Mouse (Mus musculus) hindbrain, embryonic 16.5 days (tissue): ENCODE measurements at regions not wholly inside any gene's neighbourhood (a gene's known extent, or its start where the extent isn't known, plus 50 kb on each side); places are given as distances from the start of the nearest gene placed in this dataset.

Experiments
- ATAC-seq: fragments of 200-750 bp; cut with Nextera tagmentation; 2 replicates; pipeline ENCODE4 v1.8.0; 2017; ENCODE audit warnings: moderate TSS enrichment, moderate library complexity
- H3K27ac ChIP-seq: fragments of 300-500 bp; sonication (generic); 2 replicates; pipeline ENCODE4 v1.5.1; 2014; ENCODE audit warnings: low read depth, mild to moderate bottlenecking, control low read depth, low read length, moderate library complexity
- H3K27me3 ChIP-seq: fragments of 300-500 bp; sonication (generic); replicated peaks from 2 replicates; pipeline ENCODE4 v1.6.1; 2014; ENCODE audit warnings: low read length; ENCODE audit not compliant: control insufficient read depth, insufficient read depth
- H3K36me3 ChIP-seq: fragments of 300-500 bp; sonication (generic); 2 replicates; pipeline ENCODE4 v1.6.1; 2014; ENCODE audit warnings: mild to moderate bottlenecking, low read length, moderate library complexity, mixed read lengths; ENCODE audit not compliant: control insufficient read depth, insufficient read depth
- H3K4me1 ChIP-seq: fragments of 300-500 bp; sonication (generic); 2 replicates; pipeline ENCODE4 v1.6.1; 2014; ENCODE audit warnings: low read depth, low read length; ENCODE audit not compliant: control insufficient read depth, insufficient read depth
- H3K4me2 ChIP-seq: fragments of 300-500 bp; sonication (generic); 2 replicates; pipeline ENCODE4 v1.6.1; 2014; ENCODE audit warnings: mild to moderate bottlenecking, low read length, control low read depth, moderate library complexity
- H3K4me3 ChIP-seq: fragments of 300-500 bp; sonication (generic); 2 replicates; pipeline ENCODE4 v1.5.1; 2014; ENCODE audit warnings: mild to moderate bottlenecking, low read length, control low read depth, moderate library complexity
- H3K9ac ChIP-seq: fragments of 300-500 bp; sonication (generic); 2 replicates; pipeline ENCODE4 v1.6.1; 2014; ENCODE audit warnings: low read depth, mild to moderate bottlenecking, control low read depth, low read length, moderate library complexity
- H3K9me3 ChIP-seq: fragments of 300-500 bp; sonication (generic); 2 replicates; pipeline ENCODE4 v1.6.1; 2014; ENCODE audit warnings: mild to moderate bottlenecking, low read length, moderate library complexity; ENCODE audit not compliant: control insufficient read depth
- WGBS: fragments of 180-500 bp; shearing (Covaris S2); extraction: QIAGEN DNeasy Blood & Tissue Kit; methylation state at CpG from one replicate; pipeline ENCODE4 v1.1.7; 2014; 5-methylcytosine and 5-hydroxymethylcytosine counted together

DNA sequence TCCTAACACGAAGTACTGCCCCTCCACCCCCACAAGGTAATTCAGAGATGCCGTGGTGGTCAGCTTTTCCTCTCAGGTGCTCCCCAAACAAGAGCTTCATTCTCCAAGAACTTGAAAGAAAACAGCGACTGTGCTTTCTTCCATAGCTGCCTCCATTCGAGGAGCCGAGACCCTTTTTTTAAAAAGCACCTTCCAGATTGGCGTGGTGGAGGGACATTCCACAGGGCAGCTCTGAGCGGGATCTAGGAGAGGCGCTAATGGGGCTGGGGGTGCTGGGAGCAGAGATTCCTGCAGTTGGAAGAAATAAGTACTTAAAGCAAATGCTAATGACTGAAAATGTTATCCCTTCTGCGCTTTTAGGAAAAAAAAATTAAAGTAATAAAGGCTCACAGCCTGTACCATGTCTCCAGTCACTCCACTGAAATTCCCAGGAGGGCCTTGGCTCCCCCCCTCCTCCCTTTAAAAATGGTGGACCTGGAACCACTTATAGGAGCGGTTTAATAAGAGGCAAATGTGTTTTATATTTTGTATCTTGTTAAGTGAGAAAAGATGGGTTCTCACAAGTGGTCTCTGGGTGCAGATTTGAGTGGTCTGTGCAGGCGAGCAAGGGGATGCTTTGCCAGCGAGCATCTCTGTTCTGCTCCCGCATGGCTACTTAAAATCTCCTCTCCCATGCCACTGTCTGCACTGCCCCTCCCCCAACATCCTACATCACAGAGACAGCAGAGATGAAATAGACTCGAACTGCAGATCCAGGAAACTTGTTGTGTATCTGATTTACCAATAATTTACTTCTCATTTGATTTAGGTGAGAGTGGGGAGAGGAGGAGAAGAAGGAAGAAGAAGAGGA is 77.4 kb upstream of the Zfhx3 start:
- Histone ChIP-seq H3K4me3 (no peak overlapping the region), H3K4me2 (no peak overlapping the region), H3K4me1 (no peaks in the 10 kb centered on the region; the same call in 1 of the 2 replicates), H3K27ac (no peak overlapping the region), H3K27me3 (no peaks in the 10 kb centered on the region), H3K9me3 (no peaks in the 10 kb centered on the region), H3K9ac (no peak overlapping the region), H3K36me3 (no peaks in the 10 kb centered on the region)
- ATAC-seq: no peak
- 69% methylated on average over 14 of the region's 14 CpGs for WGBS

- no peak overlapping the region for H3K4me2 ChIP-seq
- no peak for ATAC-seq
- WGBS: 74% methylated on average over 4 of the region's 4 CpGs
These were observed 76.7 kb upstream of the Zfhx3 start for GRCm38 (mm10) chr8:107865744-107866143.

GRCm38 (mm10) chr8:107871718-107872117 is 70.7 kb upstream of the Zfhx3 start:
- Histone ChIP-seq H3K9me3 (no peaks in the 10 kb centered on the region; the same call in 1 of the 2 replicates), H3K4me3 (peak overlapping the region; percentile 22), H3K36me3 (no peaks in the 10 kb centered on the region), H3K27me3 (no peaks in the 10 kb centered on the region), H3K9ac (peak overlapping the region; percentile 45), H3K4me2 (peak overlapping the region; percentile 52), H3K4me1 (no peaks in the 10 kb centered on the region), H3K27ac (no peak overlapping the region)
- no peak for ATAC-seq
- WGBS: 45% methylated on average over 15 of the region's 15 CpGs

More at GRCm38 (mm10) chr8:107865744-107866143, 76.7 kb upstream of the Zfhx3 start:
- Histone ChIP-seq H3K4me1 (no peaks in the 10 kb centered on the region), H3K27ac (no peak overlapping the region), H3K27me3 (no peaks in the 10 kb centered on the region), H3K4me3 (no peak overlapping the region), H3K36me3 (no peaks in the 10 kb centered on the region), H3K9ac (no peak overlapping the region), H3K9me3 (no peaks in the 10 kb centered on the region)

GRCm38 (mm10) chr8:107872121-107872520 is 70.3 kb upstream of the Zfhx3 start:
- Histone ChIP-seq H3K4me3 (peak overlapping the region; percentile 22), H3K36me3 (no peaks in the 10 kb centered on the region), H3K9ac (peak overlapping the region; percentile 45), H3K9me3 (no peaks in the 10 kb centered on the region; the same call in 1 of the 2 replicates), H3K4me1 (no peaks in the 10 kb centered on the region), H3K4me2 (peak overlapping the region; percentile 52), H3K27ac (no peak overlapping the region), H3K27me3 (no peaks in the 10 kb centered on the region)
- 41% methylated on average over 11 of the region's 11 CpGs for WGBS
- ATAC-seq: no peak

- no peaks in the 10 kb centered on the region for H3K4me1 ChIP-seq
- no peak overlapping the region for H3K4me2 ChIP-seq
- H3K27me3 ChIP-seq: no peaks in the 10 kb centered on the region; the same call in none of the 2 replicates
- H3K9ac ChIP-seq: no peak overlapping the region
- no peak overlapping the region for H3K27ac ChIP-seq
- H3K9me3 ChIP-seq: no peaks in the 10 kb centered on the region; the same call in 1 of the 2 replicates
- H3K4me3 ChIP-seq: no peak overlapping the region
- ATAC-seq: no peak
- WGBS: 21% methylated on average over 2 of the region's 2 CpGs
- H3K36me3 ChIP-seq: no peaks in the 10 kb centered on the region
These were observed 66.0 kb upstream of the Zfhx3 start for GRCm38 (mm10) chr8:107876455-107876854.

DNA sequence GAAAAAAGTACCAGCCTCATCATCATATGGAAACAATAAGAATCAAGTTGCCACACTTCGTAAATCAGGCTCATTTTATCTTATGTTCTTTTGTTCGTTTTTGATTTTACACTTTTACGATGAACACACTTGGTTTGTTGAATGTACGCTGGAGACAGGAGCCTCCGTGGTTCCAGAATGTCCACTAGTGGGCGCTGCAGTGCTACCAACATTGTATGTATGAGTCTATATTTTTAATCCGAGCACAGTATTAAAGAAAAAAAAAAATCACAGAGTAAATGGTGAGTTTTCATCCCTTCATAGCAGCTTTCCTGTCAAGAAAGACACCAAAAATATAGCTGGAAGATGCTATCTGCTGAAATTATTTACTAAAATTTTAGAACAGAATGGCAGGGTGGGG is 60.6 kb upstream of the Zfhx3 start:
- no peaks in the 10 kb centered on the region for H3K36me3 ChIP-seq
- no peak overlapping the region for H3K9ac ChIP-seq
- peaks cover 2% of the 10 kb centered on the region for H3K27me3 ChIP-seq
- 16% methylated on average over 7 of the region's 7 CpGs for WGBS
- H3K9me3 ChIP-seq: no peaks in the 10 kb centered on the region
- no peak overlapping the region for H3K27ac ChIP-seq
- H3K4me2 ChIP-seq: no peak overlapping the region
- H3K4me1 ChIP-seq: no peaks in the 10 kb centered on the region
- H3K4me3 ChIP-seq: no peak overlapping the region
- ATAC-seq: no peak

GRCm38 (mm10) chr8:107885547-107885946 is 56.9 kb upstream of the Zfhx3 start:
- Histone ChIP-seq H3K9ac (no peak overlapping the region), H3K27ac (no peak overlapping the region), H3K4me1 (no peaks in the 10 kb centered on the region), H3K27me3 (peaks cover 2% of the 10 kb centered on the region; the same call in 1 of the 2 replicates), H3K36me3 (no peaks in the 10 kb centered on the region), H3K4me2 (no peak overlapping the region), H3K4me3 (no peak overlapping the region), H3K9me3 (no peaks in the 10 kb centered on the region)
- WGBS: 61% methylated on average over 7 of the region's 7 CpGs
- ATAC-seq: no peak

DNA sequence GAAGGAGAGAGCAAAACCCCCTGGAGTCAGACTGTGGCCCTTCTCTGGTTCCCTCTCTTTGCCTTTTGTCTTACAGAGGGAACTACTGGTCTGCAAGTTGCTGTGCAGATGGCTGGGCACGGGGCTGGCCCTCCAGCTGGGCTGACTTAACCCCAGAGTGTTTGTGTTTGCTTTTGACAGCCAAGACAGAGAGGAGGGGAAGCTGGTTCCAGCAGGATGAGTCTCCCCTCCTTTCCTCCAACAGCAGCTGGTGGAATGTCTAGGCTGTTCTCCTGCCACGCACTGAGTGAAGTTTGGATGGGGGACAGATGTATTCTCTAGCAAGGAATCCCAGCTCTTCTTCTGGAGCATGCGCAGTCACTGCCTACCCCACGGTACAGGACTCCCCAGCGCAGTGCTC is 56.5 kb upstream of the Zfhx3 start:
- no peaks in the 10 kb centered on the region for H3K9me3 ChIP-seq
- no peaks in the 10 kb centered on the region for H3K4me1 ChIP-seq
- H3K36me3 ChIP-seq: no peaks in the 10 kb centered on the region
- no peak overlapping the region for H3K9ac ChIP-seq
- no peak overlapping the region for H3K27ac ChIP-seq
- H3K4me2 ChIP-seq: no peak overlapping the region
- WGBS: 57% methylated on average over 5 of the region's 5 CpGs
- H3K4me3 ChIP-seq: no peak overlapping the region
- peaks cover 2% of the 10 kb centered on the region; the same call in 1 of the 2 replicates for H3K27me3 ChIP-seq
- ATAC-seq: no peak

DNA sequence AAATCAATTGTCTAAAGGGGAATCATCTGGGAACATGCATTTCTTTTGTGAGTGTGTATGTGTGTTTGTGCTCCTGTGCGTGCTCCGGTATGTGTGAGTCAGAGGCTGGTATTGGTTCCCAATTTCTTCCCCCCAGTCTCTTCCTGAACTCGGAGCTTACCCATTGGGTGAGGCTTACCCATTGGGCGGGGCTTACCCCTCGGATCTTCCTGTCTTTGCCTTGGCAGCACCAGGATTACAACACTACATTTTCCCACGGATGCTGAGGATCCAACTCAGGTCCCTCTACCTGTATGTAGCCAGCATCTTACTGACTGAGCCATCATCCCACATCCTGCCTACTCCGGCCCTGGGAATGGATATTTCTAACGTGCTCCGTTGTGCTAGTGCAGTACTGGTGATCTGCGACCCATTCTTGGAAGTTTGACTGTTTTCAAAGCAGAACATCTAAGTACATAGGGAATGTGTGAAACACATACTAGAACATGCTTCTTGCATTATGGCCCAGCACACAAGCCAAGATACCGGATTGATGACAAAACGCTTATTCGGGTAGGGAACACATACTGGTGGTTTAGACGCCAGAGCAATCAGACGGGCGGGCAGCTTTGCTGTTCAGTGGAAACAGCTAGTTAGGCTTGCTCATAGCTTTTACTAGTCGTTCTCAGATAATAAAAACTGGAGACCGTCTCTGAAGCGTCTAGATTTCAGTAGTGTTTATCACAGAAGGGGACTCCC is 55.8 kb upstream of the Zfhx3 start:
- Histone ChIP-seq H3K4me1 (no peaks in the 10 kb centered on the region), H3K9ac (no peak overlapping the region), H3K4me3 (no peak overlapping the region), H3K9me3 (no peaks in the 10 kb centered on the region), H3K27me3 (0 out of 2 replicates have a peak, but pooled peaks cover 2% of the 10 kb centered on the region), H3K36me3 (no peaks in the 10 kb centered on the region), H3K4me2 (no peak overlapping the region), H3K27ac (no peak overlapping the region)
- no peak for ATAC-seq
- WGBS: 85% methylated on average over 19 of the region's 19 CpGs
